Mouse (Mus musculus): ENCODE measurements at regions not wholly inside any gene's neighbourhood (a gene's known extent, or its start where the extent isn't known, plus 50 kb on each side); places are given as distances from the start of the nearest gene placed in this dataset.
"Not testable (repeated sequence)": the region's sequence is repeated elsewhere in the genome, so short reads cannot be mapped to it uniquely, and the experiment has no call there.

- no peak overlapping the region for H3K4me3 ChIP-seq
- WGBS, result 93% methylated on average over 9 of the region's 9 CpGs
- ATAC-seq (ENCODE audit: low read depth), result no peak
Observed at GRCm38 (mm10) chr3:117265790-117266189, 94.9 kb downstream of the Plppr4 start.

DNA sequence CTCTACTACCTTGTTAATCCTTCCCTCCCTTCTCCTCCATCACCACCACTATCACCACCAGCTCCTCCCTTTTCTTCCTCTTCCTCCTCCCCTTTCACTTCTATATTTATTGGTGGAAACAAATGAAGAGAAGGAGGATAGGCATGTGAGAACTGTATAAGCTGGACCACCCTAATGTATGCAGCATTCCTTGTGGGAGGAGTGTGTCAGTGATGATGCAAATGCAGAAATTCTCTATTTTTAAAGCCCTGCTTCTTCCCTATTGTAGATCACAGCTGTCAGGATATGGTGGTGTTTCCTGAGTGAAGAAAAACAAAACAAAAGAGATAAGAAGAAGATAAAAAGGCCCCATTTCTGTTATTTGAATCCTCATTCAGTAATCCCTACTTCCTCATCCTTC lies 112.8 kb downstream of the Plppr4 start:
- no peak overlapping the region for H3K27ac ChIP-seq (replicated peaks)
- H3K27me3 ChIP-seq, result no peaks in the 10 kb centered on the region
- H3K9me3 ChIP-seq, result no peaks in the 10 kb centered on the region
- no peaks in the 10 kb centered on the region for H3K4me1 ChIP-seq (replicated peaks)
- no peak overlapping the region for H3K9ac ChIP-seq
- ATAC-seq (ENCODE audit: low read depth), result no peak
- H3K4me2 ChIP-seq, result no peak overlapping the region
- no peaks in the 10 kb centered on the region for H3K36me3 ChIP-seq
- no peak overlapping the region for H3K4me3 ChIP-seq

More at GRCm38 (mm10) chr3:117265790-117266189, 94.9 kb downstream of the Plppr4 start:
- Histone ChIP-seq H3K4me1 (replicated peaks) (no peaks in the 10 kb centered on the region), H3K9ac (no peak overlapping the region), H3K36me3 (no peaks in the 10 kb centered on the region), H3K4me2 (no peak overlapping the region), H3K9me3 (no peaks in the 10 kb centered on the region), H3K27ac (replicated peaks) (no peak overlapping the region), H3K27me3 (no peaks in the 10 kb centered on the region)

- Histone ChIP-seq H3K27me3 (no peaks in the 10 kb centered on the region), H3K4me2 (no peak overlapping the region), H3K4me3 (no peak overlapping the region), H3K4me1 (replicated peaks) (no peaks in the 10 kb centered on the region), H3K9me3 (no peaks in the 10 kb centered on the region), H3K9ac (no peak overlapping the region), H3K27ac (replicated peaks) (no peak overlapping the region), H3K36me3 (no peaks in the 10 kb centered on the region)
- 93% methylated on average over 6 of the region's 6 CpGs for WGBS
- no peak for ATAC-seq (ENCODE audit: low read depth)
Observed at GRCm38 (mm10) chr3:117241810-117242209, 118.9 kb downstream of the Plppr4 start.

GRCm38 (mm10) chr3:117226616-117227015 lies 134.1 kb downstream of the Plppr4 start:
- Histone ChIP-seq H3K4me3 (no peak overlapping the region), H3K27ac (replicated peaks) (no peak overlapping the region), H3K9me3 (no peaks in the 10 kb centered on the region), H3K9ac (no peak overlapping the region), H3K36me3 (no peaks in the 10 kb centered on the region), H3K27me3 (no peaks in the 10 kb centered on the region), H3K4me2 (no peak overlapping the region), H3K4me1 (replicated peaks) (no peaks in the 10 kb centered on the region)
- no peak for ATAC-seq (ENCODE audit: low read depth)
- 91% methylated on average over 3 of the region's 3 CpGs for WGBS

DNA sequence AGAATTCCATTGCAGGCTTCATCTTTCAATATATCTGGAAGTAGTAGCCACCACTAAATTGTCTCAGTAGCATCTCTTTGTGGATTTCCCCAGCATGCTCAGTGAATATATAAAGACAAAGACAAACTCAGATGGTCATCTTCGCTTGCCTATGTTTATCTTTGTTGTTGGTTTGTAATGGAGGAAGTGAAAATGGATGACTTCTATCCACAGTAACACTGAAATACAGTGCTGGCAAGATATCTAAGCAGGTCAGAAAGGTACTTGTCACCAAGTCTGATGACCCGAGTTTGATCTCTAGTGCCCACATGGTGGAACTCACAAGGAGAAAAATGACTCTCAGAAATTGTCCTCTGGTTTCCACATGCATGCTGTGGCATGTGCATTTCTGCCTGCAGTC lies 135.6 kb downstream of the Plppr4 start:
- Histone ChIP-seq H3K9ac (no peak overlapping the region), H3K27me3 (no peaks in the 10 kb centered on the region), H3K4me2 (no peak overlapping the region), H3K4me1 (replicated peaks) (no peaks in the 10 kb centered on the region), H3K36me3 (no peaks in the 10 kb centered on the region), H3K9me3 (no peaks in the 10 kb centered on the region), H3K27ac (replicated peaks) (no peak overlapping the region), H3K4me3 (no peak overlapping the region)
- 73% methylated on average over 2 of the region's 2 CpGs for whole genome bisulfite sequencing
- no peak for ATAC-seq (ENCODE audit: low read depth)

GRCm38 (mm10) chr3:117217952-117218351 lies 142.7 kb downstream of the Plppr4 start:
- Histone ChIP-seq H3K4me3 (no peak overlapping the region), H3K9ac (no peak overlapping the region), H3K27me3 (no peaks in the 10 kb centered on the region), H3K9me3 (no peaks in the 10 kb centered on the region), H3K4me1 (replicated peaks) (no peaks in the 10 kb centered on the region), H3K27ac (replicated peaks) (no peak overlapping the region), H3K36me3 (no peaks in the 10 kb centered on the region), H3K4me2 (no peak overlapping the region)
- 78% methylated on average over 1 of the region's 1 CpGs for WGBS
- ATAC-seq (ENCODE audit: low read depth), result no peak

DNA sequence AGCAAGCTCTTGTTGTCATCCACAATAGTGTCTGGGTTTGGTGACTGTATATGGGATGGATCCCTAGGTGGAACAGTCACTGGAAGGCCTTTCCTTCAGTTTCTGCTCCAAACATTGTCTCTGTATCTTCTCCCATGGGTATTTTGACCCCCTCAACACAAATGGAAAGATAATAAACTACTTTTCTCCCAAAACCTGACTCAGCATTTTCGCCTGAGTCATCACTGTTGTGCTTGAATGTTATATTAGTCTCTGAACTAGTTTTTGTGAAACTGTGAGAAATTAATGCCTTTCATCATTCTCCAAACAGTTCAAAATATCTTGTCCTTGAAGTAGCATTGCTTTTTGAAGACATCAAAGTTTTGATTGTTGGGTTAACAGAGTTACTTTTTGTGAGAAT lies 168.8 kb downstream of the Plppr4 start:
- no peak for ATAC-seq (ENCODE audit: low read depth)
- no peaks in the 10 kb centered on the region for H3K36me3 ChIP-seq

DNA sequence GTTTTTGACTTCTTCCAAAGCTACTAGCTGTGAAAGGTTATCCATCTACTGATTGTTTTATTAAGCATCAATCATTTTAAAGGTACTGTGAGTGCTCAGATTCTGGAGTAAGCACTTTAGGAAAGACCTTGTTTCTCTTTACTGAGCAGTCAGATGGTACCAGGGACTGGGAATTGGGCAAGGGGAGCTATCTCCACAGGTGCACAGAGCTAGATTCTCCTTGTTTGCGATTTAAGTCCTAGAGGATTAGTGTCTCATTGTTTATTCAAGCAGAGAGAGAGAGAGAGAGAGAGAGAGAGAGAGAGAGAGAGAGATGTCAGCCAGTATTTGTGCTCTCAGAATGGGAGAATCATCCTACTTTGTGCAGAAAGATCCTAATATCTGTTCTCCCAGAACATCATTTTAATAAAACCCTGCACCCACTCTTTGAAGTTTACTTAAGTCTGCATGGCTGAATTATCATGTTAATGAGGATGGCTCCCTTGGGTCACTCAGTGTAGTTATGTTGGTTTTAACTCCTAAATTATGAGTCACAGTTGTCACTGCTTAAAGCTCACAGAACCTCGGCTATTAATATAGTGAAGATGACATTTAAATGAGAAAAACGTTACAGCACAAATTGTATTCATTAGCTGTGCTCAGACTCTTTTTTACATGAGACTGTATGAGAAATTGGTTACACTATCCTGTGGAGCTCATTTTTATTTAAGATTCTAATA lies 171.7 kb downstream of the Plppr4 start:
- Histone ChIP-seq H3K27me3 (no peaks in the 10 kb centered on the region), H3K4me2 (no peak overlapping the region), H3K9me3 (no peaks in the 10 kb centered on the region), H3K27ac (replicated peaks) (no peak overlapping the region), H3K4me3 (no peak overlapping the region), H3K4me1 (replicated peaks) (0 out of 2 replicates have a peak, but pooled peaks cover 5% of the 10 kb centered on the region), H3K9ac (no peak overlapping the region), H3K36me3 (no peaks in the 10 kb centered on the region)
- WGBS, result 40% methylated on average over 3 of the region's 3 CpGs
- ATAC-seq (ENCODE audit: low read depth), result 0 out of 2 replicates have a peak, but pooled peaks have one; percentile 32

More for the DNA sequence above, 168.8 kb downstream of the Plppr4 start:
- Histone ChIP-seq H3K9ac (no peak overlapping the region), H3K27ac (replicated peaks) (no peak overlapping the region), H3K27me3 (no peaks in the 10 kb centered on the region), H3K9me3 (no peaks in the 10 kb centered on the region), H3K4me3 (no peak overlapping the region), H3K4me2 (no peak overlapping the region), H3K4me1 (replicated peaks) (0 out of 2 replicates have a peak, but pooled peaks cover 5% of the 10 kb centered on the region)
- 68% methylated on average over 1 of the region's 1 CpGs for WGBS

DNA sequence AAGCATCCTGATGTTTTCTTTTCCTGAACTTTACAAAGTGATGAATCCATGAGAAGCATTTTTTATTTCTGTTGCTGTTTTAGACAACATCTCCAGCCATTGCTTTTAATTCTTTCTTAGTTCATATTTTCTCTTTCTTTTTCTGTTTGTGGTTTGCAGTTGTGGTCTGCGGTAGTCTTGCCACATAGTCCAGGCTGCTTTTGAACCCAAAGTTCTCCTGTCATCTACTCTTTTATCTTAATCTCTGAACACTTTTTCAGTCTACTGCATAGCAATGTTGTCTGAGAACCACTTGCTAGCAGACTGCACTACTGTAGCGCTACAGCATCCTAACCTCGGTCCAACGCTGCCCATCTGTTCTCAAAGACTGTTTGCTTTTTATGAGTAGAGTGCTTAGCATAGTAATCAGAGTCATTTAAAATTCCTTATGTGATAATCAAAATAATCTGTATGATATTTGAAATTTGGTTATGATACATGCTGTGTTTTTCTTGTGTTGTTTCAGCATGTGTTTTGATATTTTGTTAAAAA lies 177.0 kb downstream of the Plppr4 start:
- no peaks in the 10 kb centered on the region for H3K36me3 ChIP-seq
- no peak overlapping the region for H3K4me2 ChIP-seq
- ATAC-seq (ENCODE audit: low read depth), result no peak
- no peak overlapping the region for H3K9ac ChIP-seq
- H3K27ac ChIP-seq (replicated peaks), result no peak overlapping the region
- no peaks in the 10 kb centered on the region for H3K27me3 ChIP-seq
- H3K9me3 ChIP-seq, result no peaks in the 10 kb centered on the region
- H3K4me1 ChIP-seq (replicated peaks), result 0 out of 2 replicates have a peak, but pooled peaks cover under 1% of the 10 kb centered on the region
- no peak overlapping the region for H3K4me3 ChIP-seq
- WGBS, result 95% methylated on average over 4 of the region's 4 CpGs

- Histone ChIP-seq H3K9me3 (no peaks in the 10 kb centered on the region), H3K4me2 (no peak overlapping the region), H3K9ac (no peak overlapping the region), H3K4me1 (replicated peaks) (no peaks in the 10 kb centered on the region), H3K36me3 (no peaks in the 10 kb centered on the region), H3K27ac (replicated peaks) (no peak overlapping the region), H3K27me3 (no peaks in the 10 kb centered on the region), H3K4me3 (no peak overlapping the region)
- 88% methylated on average over 2 of the region's 2 CpGs for WGBS
- ATAC-seq (ENCODE audit: low read depth), result no peak
Observed at GRCm38 (mm10) chr3:117169740-117170139, 190.9 kb downstream of the Plppr4 start.

- no peaks in the 10 kb centered on the region for H3K27me3 ChIP-seq
- H3K36me3 ChIP-seq, result no peaks in the 10 kb centered on the region
- no peak overlapping the region for H3K27ac ChIP-seq (replicated peaks)
- H3K9me3 ChIP-seq, result no peaks in the 10 kb centered on the region
- H3K4me2 ChIP-seq, result no peak overlapping the region
- no peak overlapping the region for H3K9ac ChIP-seq
- no peak overlapping the region for H3K4me3 ChIP-seq
- no peak for ATAC-seq (ENCODE audit: low read depth)
- 59% methylated on average over 1 of the region's 1 CpGs for WGBS
- no peaks in the 10 kb centered on the region for H3K4me1 ChIP-seq (replicated peaks)
Observed at GRCm38 (mm10) chr3:117163046-117163445, 194.3 kb upstream of the Palmd start.

DNA sequence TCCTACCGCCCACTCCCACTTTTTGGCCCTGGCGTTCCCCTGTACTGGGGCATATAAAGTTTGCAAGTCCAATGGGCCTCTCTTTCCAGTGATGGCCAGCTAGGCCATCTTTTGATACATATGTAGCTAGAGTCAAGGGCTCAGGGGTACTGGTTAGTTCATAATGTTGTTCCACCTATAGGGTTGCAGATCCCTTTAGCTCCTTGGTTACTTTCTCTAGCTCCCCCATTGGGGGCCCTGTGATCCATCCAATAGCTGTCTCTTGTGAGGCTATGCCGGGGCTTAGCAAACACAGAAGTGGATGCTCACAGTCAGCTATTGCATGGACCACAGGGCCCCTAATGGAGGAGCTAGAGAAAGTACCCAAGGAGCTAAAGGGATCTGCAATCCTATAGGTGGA lies 191.9 kb upstream of the Palmd start:
- not testable (repeated sequence) for H3K27ac ChIP-seq (replicated peaks); H3K9ac ChIP-seq; H3K4me1 ChIP-seq (replicated peaks); H3K9me3 ChIP-seq; H3K4me3 ChIP-seq; H3K4me2 ChIP-seq; H3K27me3 ChIP-seq; H3K36me3 ChIP-seq; ATAC-seq (ENCODE audit: low read depth)
- 86% methylated on average over 3 of the region's 3 CpGs for WGBS

DNA sequence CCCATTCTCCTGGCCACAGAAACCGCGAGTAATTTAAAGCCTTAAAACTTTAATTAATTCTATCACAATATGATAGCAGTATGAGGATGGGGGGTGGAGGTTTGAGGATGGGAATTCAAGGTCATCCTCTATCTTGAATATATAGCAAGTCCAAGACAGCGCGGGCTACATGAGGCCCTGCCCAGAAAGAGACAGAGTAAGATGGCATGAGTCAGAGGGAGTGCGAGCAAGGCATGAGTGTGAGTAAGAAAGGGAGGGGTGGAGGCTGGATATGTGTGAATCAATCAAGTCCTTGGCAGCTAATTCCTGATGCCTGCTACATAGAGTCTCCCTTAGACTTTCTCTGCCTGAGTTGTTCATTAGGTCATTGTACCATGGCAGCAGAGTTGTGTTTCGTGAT lies 186.5 kb upstream of the Palmd start:
- no peak overlapping the region for H3K27ac ChIP-seq (replicated peaks)
- no peak overlapping the region for H3K4me2 ChIP-seq
- 89% methylated on average over 6 of the region's 6 CpGs for WGBS
- no peaks in the 10 kb centered on the region for H3K4me1 ChIP-seq (replicated peaks)
- H3K36me3 ChIP-seq, result no peaks in the 10 kb centered on the region
- no peak overlapping the region for H3K4me3 ChIP-seq
- ATAC-seq (ENCODE audit: low read depth), result no peak
- no peaks in the 10 kb centered on the region for H3K9me3 ChIP-seq
- H3K9ac ChIP-seq, result no peak overlapping the region
- no peaks in the 10 kb centered on the region for H3K27me3 ChIP-seq

Measured in neural tube, embryonic 13.5 days (tissue).